Mouse (Mus musculus) liver, embryonic 12.5 days (tissue): ENCODE measurements around the gene Col18a1. TPM values are rescaled to one million over a fixed set of nuclear protein-coding genes. Genes with fewer than 3 reads are reported as not detected.

Experiments
- ATAC-seq: fragments of 200-750 bp; cut with Nextera tagmentation; 2 replicates; pipeline ENCODE4 v1.8.0; 2017; ENCODE audit warnings: moderate number of reproducible peaks, mild to moderate bottlenecking, moderate library complexity
- H3K27ac ChIP-seq: fragments of 300-500 bp; sonication (generic); 2 replicates; pipeline ENCODE4 v1.5.1; 2016; ENCODE audit warnings: mild to moderate bottlenecking
- H3K27me3 ChIP-seq: fragments of 300-500 bp; sonication (generic); replicated peaks from 2 replicates; pipeline ENCODE4 v1.6.1; 2016; ENCODE audit warnings: mild to moderate bottlenecking, moderate library complexity
- H3K36me3 ChIP-seq: fragments of 300-500 bp; sonication (generic); 2 replicates; pipeline ENCODE4 v1.6.1; 2016; ENCODE audit warnings: mild to moderate bottlenecking, moderate library complexity
- H3K4me1 ChIP-seq: fragments of 300-500 bp; sonication (generic); 2 replicates; pipeline ENCODE4 v1.6.1; 2016
- H3K4me2 ChIP-seq: fragments of 300-500 bp; sonication (generic); 2 replicates; pipeline ENCODE4 v1.6.1; 2016; ENCODE audit warnings: mild to moderate bottlenecking, moderate library complexity
- H3K4me3 ChIP-seq: fragments of 300-500 bp; sonication (generic); 2 replicates; pipeline ENCODE4 v1.5.1; 2016; ENCODE audit warnings: mild to moderate bottlenecking, moderate library complexity
- H3K9ac ChIP-seq: fragments of 300-500 bp; sonication (generic); 2 replicates; pipeline ENCODE4 v1.6.1; 2016; ENCODE audit warnings: mild to moderate bottlenecking, moderate library complexity
- H3K9me3 ChIP-seq: fragments of 300-500 bp; sonication (generic); replicated peaks from 2 replicates; pipeline ENCODE4 v1.6.1; 2016; ENCODE audit warnings: mild to moderate bottlenecking, moderate library complexity
- WGBS: fragments of 180-500 bp; shearing (Covaris S2); methylation state at CpG from one replicate; pipeline ENCODE4 v1.1.7; 2016; ENCODE audit not compliant: insufficient replicate concordance; 5-methylcytosine and 5-hydroxymethylcytosine counted together
- polyA plus RNA-seq: library from polyadenylated mRNA; unstranded; fragments of >200 nt; fragmentation: Nextera tagmentation; extraction: Ambion mirVana; gene quantifications from 2 replicates; pipeline ENCODE4 v1.2.1, GENCODE M21; 2016

Gene Col18a1
- polyA plus RNA-seq, 1 experiment from 2014 or later, result 38.3 TPM

DNA sequence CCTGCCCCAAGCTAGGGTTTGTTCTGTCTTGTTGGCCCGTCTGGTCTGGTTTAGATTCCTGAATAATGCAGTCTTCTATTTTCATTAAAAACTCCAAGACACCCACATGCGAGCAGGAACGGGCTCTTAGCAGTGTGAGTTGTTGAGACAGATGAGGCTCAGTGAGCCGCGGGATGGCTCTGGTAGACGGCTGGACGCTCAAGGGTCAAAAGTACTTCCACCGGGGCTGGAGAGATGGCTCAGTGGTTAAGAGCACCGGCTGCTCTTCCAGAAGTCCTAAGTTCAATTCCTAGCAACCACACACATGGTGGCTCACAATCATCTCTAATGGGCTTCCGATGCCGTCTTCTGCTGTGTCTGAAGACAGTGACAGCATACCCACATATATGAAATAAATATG, 46.9 kb downstream of the Col18a1 start:
- no peak for ATAC-seq
- no peaks in the 10 kb centered on the region for H3K9me3 ChIP-seq
- H3K4me2 ChIP-seq, result no peak overlapping the region
- 81% methylated on average over 11 of the region's 11 CpGs for WGBS
- no peak overlapping the region for H3K9ac ChIP-seq
- peaks cover 11% of the 10 kb centered on the region; the same call in 1 of the 2 replicates for H3K4me1 ChIP-seq
- no peak overlapping the region for H3K27ac ChIP-seq
- no peaks in the 10 kb centered on the region for H3K36me3 ChIP-seq
- H3K4me3 ChIP-seq, result no peak overlapping the region
- H3K27me3 ChIP-seq, result no peaks in the 10 kb centered on the region

- ATAC-seq, result no peak
- Histone ChIP-seq H3K9ac (no peak overlapping the region), H3K9me3 (no peaks in the 10 kb centered on the region), H3K4me3 (no peak overlapping the region), H3K36me3 (no peaks in the 10 kb centered on the region), H3K27me3 (no peaks in the 10 kb centered on the region), H3K4me1 (0 out of 2 replicates have a peak, but pooled peaks cover 10% of the 10 kb centered on the region), H3K27ac (no peak overlapping the region), H3K4me2 (no peak overlapping the region)
- WGBS, result 64% methylated on average over 1 of the region's 1 CpGs
Observed at GRCm38 (mm10) chr10:77118361-77118760, 48.0 kb downstream of the Col18a1 start.

- 0 out of 2 replicates have a peak, but pooled peaks cover 10% of the 10 kb centered on the region for H3K4me1 ChIP-seq
- peak; percentile 62 for ATAC-seq
- H3K9ac ChIP-seq, result no peak overlapping the region
- H3K27ac ChIP-seq, result peak overlapping the region; percentile 73
- 0 out of 2 replicates have a peak overlapping the region, but pooled peaks have one; percentile 21 for H3K4me2 ChIP-seq
- H3K9me3 ChIP-seq, result no peaks in the 10 kb centered on the region
- H3K27me3 ChIP-seq, result no peaks in the 10 kb centered on the region
- 45% methylated on average over 4 of the region's 4 CpGs for WGBS
- no peaks in the 10 kb centered on the region for H3K36me3 ChIP-seq
- no peak overlapping the region for H3K4me3 ChIP-seq
Observed at GRCm38 (mm10) chr10:77116537-77117455, 49.6 kb downstream of the Col18a1 start.

DNA sequence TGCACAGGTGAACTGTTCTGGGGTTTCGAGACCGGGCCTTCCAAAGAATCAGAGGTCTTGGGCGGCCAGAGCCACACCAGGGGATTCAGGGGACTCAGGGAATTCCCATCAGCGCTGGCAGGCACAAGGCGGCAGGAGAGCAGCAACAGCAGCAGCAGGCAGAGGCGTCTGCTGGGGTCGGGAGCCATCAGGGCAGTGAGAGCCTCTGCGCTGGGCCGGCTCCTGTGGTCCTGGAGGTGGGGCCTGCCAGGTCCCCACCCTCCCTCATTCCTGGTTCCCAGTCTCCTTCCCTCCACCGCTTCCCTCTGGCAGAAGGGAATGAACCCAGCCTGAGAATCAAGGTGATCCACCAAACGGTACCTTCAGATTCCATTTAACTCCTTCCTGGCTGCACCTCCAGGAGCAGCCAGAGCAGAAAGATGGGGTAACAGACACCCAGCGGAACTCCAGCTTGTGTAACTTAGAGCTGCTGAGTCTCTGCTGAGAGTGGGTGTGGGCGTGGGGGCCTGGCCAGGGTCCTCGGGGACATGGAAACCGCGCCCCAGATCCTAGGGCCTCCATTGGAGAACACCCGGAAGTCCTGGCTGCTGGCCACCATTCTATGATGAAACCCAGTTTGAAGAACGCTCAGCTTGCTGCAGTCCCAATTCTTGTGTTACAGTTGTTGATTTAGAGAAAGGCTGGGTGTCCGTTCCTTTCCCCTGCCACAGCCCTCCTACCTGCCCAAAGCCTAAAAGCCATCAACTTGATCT, 52.7 kb downstream of the Col18a1 start:
- Histone ChIP-seq H3K4me1 (peaks cover 33% of the 10 kb centered on the region), H3K27me3 (no peaks in the 10 kb centered on the region), H3K27ac (0 out of 2 replicates have a peak overlapping the region, but pooled peaks have one; percentile 33), H3K9me3 (no peaks in the 10 kb centered on the region), H3K9ac (0 out of 2 replicates have a peak overlapping the region, but pooled peaks have one; percentile 37), H3K4me3 (peak overlapping the region; percentile 5; the same call in 1 of the 2 replicates), H3K36me3 (no peaks in the 10 kb centered on the region), H3K4me2 (peak overlapping the region; percentile 34)
- 59% methylated on average over 19 of the region's 19 CpGs for WGBS
- ATAC-seq, result no peak

GRCm38 (mm10) chr10:77111550-77112249, 54.6 kb downstream of the Col18a1 start:
- Histone ChIP-seq H3K9me3 (no peaks in the 10 kb centered on the region), H3K9ac (0 out of 2 replicates have a peak overlapping the region, but pooled peaks have one; percentile 5)
- 66% methylated on average over 4 of the region's 4 CpGs for WGBS

GRCm38 (mm10) chr10:77110843-77111242, 55.5 kb downstream of the Col18a1 start:
- Histone ChIP-seq H3K4me2 (peak overlapping the region; percentile 22; the same call in 1 of the 2 replicates), H3K4me3 (no peak overlapping the region), H3K27me3 (no peaks in the 10 kb centered on the region), H3K9ac (no peak overlapping the region), H3K36me3 (no peaks in the 10 kb centered on the region), H3K9me3 (no peaks in the 10 kb centered on the region), H3K27ac (no peak overlapping the region), H3K4me1 (peaks cover 35% of the 10 kb centered on the region)
- ATAC-seq, result no peak
- WGBS, result 52% methylated on average over 7 of the region's 7 CpGs

More at GRCm38 (mm10) chr10:77111550-77112249, 54.6 kb downstream of the Col18a1 start:
- Histone ChIP-seq H3K36me3 (no peaks in the 10 kb centered on the region), H3K27ac (no peak overlapping the region), H3K4me3 (peak overlapping the region; percentile 16; the same call in 1 of the 2 replicates), H3K4me1 (peaks cover 35% of the 10 kb centered on the region), H3K27me3 (no peaks in the 10 kb centered on the region), H3K4me2 (peak overlapping the region; percentile 34)
- no peak for ATAC-seq

DNA sequence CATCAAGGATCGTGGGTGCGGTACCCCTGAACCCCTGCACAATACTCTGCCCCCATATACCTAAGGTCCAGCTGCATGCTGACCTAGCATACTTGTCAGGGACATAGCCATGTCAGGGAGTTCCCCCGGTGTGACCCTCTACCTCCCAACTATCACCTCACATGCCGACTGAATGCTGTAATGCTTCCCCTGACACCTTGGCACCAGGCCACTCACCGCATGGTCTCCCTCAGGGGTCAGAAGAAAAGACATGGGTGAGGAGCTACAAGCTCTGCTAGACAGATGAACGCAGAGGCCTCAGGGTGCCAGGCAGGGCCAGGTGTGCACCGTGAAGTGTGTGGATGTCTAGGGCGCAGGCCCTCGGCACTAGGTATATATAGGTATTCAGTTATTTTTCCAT, 56.3 kb downstream of the Col18a1 start:
- Histone ChIP-seq H3K27ac (no peak overlapping the region), H3K27me3 (no peaks in the 10 kb centered on the region), H3K4me2 (no peak overlapping the region), H3K36me3 (no peaks in the 10 kb centered on the region), H3K9me3 (no peaks in the 10 kb centered on the region), H3K4me1 (peaks cover 35% of the 10 kb centered on the region), H3K9ac (no peak overlapping the region), H3K4me3 (no peak overlapping the region)
- no peak for ATAC-seq
- 75% methylated on average over 9 of the region's 9 CpGs for WGBS

DNA sequence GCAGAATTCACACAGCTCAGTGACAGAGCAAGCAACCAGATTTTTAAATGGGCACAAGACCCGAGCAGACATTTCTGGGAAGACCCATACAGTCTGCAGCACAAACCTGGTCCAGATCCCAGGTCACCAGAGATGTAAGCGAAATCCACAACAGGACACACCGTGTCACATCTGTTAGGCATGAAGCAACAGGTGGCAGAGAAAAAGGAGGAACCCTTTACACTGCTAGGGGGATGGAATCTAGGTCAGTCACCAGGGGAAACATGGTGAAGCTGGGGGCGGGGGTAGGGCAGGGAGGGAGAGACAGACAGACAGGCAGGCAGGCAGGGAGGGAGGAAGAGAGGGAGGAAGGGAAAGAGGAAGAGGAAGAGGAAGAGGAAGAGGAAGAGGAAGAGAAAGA, 58.2 kb downstream of the Col18a1 start:
- no peak overlapping the region for H3K27ac ChIP-seq
- WGBS, result 67% methylated on average over 4 of the region's 4 CpGs
- H3K4me2 ChIP-seq, result no peak overlapping the region
- H3K36me3 ChIP-seq, result no peaks in the 10 kb centered on the region
- no peak for ATAC-seq
- no peak overlapping the region for H3K4me3 ChIP-seq
- H3K9ac ChIP-seq, result no peak overlapping the region
- H3K9me3 ChIP-seq, result no peaks in the 10 kb centered on the region
- H3K4me1 ChIP-seq, result peaks cover 39% of the 10 kb centered on the region
- no peaks in the 10 kb centered on the region for H3K27me3 ChIP-seq

DNA sequence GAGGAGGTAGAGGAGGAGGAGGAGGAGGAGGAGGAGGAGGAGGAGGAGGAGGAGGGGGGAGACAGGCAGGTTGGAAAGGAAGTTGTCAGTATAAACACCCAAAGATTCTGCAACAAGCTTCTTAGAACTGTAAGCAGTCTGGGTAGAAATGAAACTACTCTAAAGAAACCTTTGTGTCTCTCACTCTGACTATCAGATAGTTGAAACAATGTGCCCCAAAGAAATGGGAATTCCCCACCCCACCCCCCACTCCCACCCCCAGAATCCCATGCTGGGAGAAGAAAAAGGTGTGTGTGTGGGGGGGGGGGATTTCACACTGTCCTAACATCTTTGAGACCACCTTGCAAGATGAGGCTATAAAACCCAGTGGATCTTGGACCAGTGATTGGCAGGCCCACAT, 62.0 kb downstream of the Col18a1 start:
- no peak overlapping the region for H3K4me2 ChIP-seq
- no peak for ATAC-seq
- no peaks in the 10 kb centered on the region for H3K36me3 ChIP-seq
- 0 out of 2 replicates have a peak overlapping the region, but pooled peaks have one; percentile 2 for H3K27ac ChIP-seq
- no peaks in the 10 kb centered on the region for H3K27me3 ChIP-seq
- H3K4me1 ChIP-seq, result peaks cover 20% of the 10 kb centered on the region; the same call in 1 of the 2 replicates
- H3K9ac ChIP-seq, result no peak overlapping the region
- H3K4me3 ChIP-seq, result no peak overlapping the region
- no peaks in the 10 kb centered on the region for H3K9me3 ChIP-seq

- Histone ChIP-seq H3K9ac (no peak overlapping the region), H3K4me1 (peaks cover 19% of the 10 kb centered on the region; the same call in 1 of the 2 replicates), H3K27me3 (no peaks in the 10 kb centered on the region), H3K9me3 (no peaks in the 10 kb centered on the region), H3K4me2 (no peak overlapping the region), H3K36me3 (no peaks in the 10 kb centered on the region), H3K27ac (no peak overlapping the region), H3K4me3 (no peak overlapping the region)
- ATAC-seq, result no peak
- WGBS, result 19% methylated on average over 8 of the region's 8 CpGs
Observed at GRCm38 (mm10) chr10:77103689-77104088, 62.7 kb downstream of the Col18a1 start.

DNA sequence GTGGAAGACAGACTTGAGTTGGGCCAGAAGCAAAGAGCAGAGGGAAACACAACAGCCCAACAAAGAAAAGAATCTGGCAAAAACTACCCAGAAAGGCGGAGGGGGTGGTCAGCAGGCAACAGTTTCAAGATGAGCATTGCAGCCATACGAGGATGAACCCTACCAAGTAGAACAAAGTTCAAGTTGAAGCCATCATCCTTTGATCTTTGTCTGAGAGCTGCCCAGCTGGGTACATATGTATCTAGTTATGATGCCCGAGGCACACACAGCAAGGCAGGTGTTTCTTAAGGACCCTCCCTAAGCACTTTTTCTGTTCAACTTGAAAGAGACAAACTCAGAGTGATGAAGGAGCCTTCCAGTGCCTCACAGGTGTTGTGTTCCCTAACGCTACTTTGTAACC, 66.6 kb downstream of the Col18a1 start:
- ATAC-seq, result no peak
- Histone ChIP-seq H3K36me3 (0 out of 2 replicates have a peak, but pooled peaks cover 6% of the 10 kb centered on the region), H3K4me1 (peaks cover 7% of the 10 kb centered on the region; the same call in 1 of the 2 replicates), H3K4me3 (no peak overlapping the region), H3K9ac (no peak overlapping the region), H3K4me2 (no peak overlapping the region), H3K27me3 (no peaks in the 10 kb centered on the region), H3K27ac (no peak overlapping the region), H3K9me3 (no peaks in the 10 kb centered on the region)
- 65% methylated on average over 4 of the region's 4 CpGs for WGBS
